Mouse (Mus musculus): ENCODE results near the gene Rbfox1. TPM values are rescaled to one million over a fixed set of nuclear protein-coding genes. Genes with fewer than 3 reads are reported as not detected.

The Rbfox1 gene
- total and polyA plus RNA-seq, 3 experiments = not detected

DNA sequence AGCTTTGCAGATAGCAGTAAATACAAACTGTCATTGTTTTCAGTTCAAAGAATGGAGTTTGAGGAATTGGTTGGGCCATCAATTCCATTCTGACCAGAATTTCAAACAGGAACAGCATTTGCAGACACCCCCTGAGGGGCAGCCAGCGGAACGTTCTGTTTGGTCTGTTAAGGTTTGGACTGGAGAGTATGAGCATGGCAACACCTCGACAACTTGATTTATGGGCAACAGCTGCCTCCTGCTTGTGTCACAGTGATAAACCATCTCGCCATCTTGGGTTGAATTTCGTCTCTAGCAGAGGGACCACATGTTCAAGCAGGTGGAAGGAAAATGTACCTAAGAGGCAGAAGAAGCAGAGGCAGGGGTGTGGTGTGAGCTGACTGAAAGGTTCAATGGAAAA, 949.9 kb downstream of the Rbfox1 start:
- H3K79me2 ChIP-seq (ENCODE audit: control insufficient read depth, insufficient read depth, low read length, poor library complexity) = no peaks in the 10 kb centered on the region
- H3K27me3 ChIP-seq (ENCODE audit: control insufficient read depth in 1 of 2, insufficient read depth in 2 of 2, low read length in 2 of 2) = no peaks in the 10 kb centered on the region
- TF ChIP-seq TBP (IDR thresholded peaks at IDR 0.05; ENCODE audit: low read depth, low read length) (no peak), JUND (IDR thresholded peaks at IDR 0.05; ENCODE audit: low read depth, low read length) (no peak), BHLHE40 (IDR thresholded peaks at IDR 0.05; ENCODE audit: borderline replicate concordance, low read depth, low read length) (no peak), ZMIZ1 (IDR thresholded peaks at IDR 0.05; ENCODE audit: low read depth, low read length) (no peak), GATA1 (IDR thresholded peaks at IDR 0.05; ENCODE audit: low read depth, low read length) (no peak), RCOR1 (IDR thresholded peaks at IDR 0.05; ENCODE audit: low read depth, low read length) (no peak), ZC3H11A (IDR thresholded peaks at IDR 0.05; ENCODE audit: low read depth, low read length) (no peak), POLR2A (IDR thresholded peaks at IDR 0.05; ENCODE audit: control insufficient read depth in 1 of 2, insufficient read depth in 1 of 2, low read depth in 1 of 2, low read length in 2 of 2, poor library complexity in 1 of 2) (no peak), UBTF (IDR thresholded peaks at IDR 0.05; ENCODE audit: borderline replicate concordance, insufficient read depth, low read depth, low read length) (no peak), ETS1 (IDR thresholded peaks at IDR 0.05; ENCODE audit: low read depth, low read length) (no peak), SMC3 (IDR thresholded peaks at IDR 0.05; ENCODE audit: low read depth, low read length) (no peak), MYC (IDR thresholded peaks at IDR 0.05; ENCODE audit: low read depth, low read length) (no peak), CHD1 (IDR thresholded peaks at IDR 0.05; ENCODE audit: low read depth, low read length) (no peak), TAL1 (IDR thresholded peaks at IDR 0.05; ENCODE audit: low read length) (no peak), E2F4 (IDR thresholded peaks at IDR 0.05; ENCODE audit: borderline replicate concordance, low read depth, low read length) (no peak), MAZ (IDR thresholded peaks at IDR 0.05; ENCODE audit: low read depth, low read length) (no peak), SIN3A (IDR thresholded peaks at IDR 0.05; ENCODE audit: low read length) (no peak), CHD2 (IDR thresholded peaks at IDR 0.05; ENCODE audit: low read length) (no peak), MYB (IDR thresholded peaks at IDR 0.05; ENCODE audit: low read depth, low read length) (no peak), POLR2AphosphoS5 (IDR thresholded peaks at IDR 0.05; ENCODE audit: borderline replicate concordance, low read depth, low read length) (no peak)
- H3K36me3 ChIP-seq (ENCODE audit: control insufficient read depth in 1 of 2, insufficient read depth in 2 of 2, low read length in 2 of 2) = no peaks in the 10 kb centered on the region
- H3K4me3 ChIP-seq (ENCODE audit: control insufficient read depth in 1 of 2, insufficient read depth in 1 of 2, low read depth in 2 of 2, low read length in 2 of 2) = no peak overlapping the region
- H3K27ac ChIP-seq (ENCODE audit: control insufficient read depth, low read depth, low read length) = no peak overlapping the region
- no peak for DNase-seq (ENCODE audit: low read depth, low spot score)
- no peaks in the 10 kb centered on the region for H3K9me3 ChIP-seq (replicated peaks; ENCODE audit: insufficient read depth, low read length)
- H3K9ac ChIP-seq (ENCODE audit: control insufficient read depth, low read depth, low read length, poor library complexity, severe bottlenecking) = no peak overlapping the region
- H3K4me1 ChIP-seq (ENCODE audit: control insufficient read depth in 1 of 2, insufficient read depth in 2 of 2, low read length in 2 of 2) = no peaks in the 10 kb centered on the region

DNA sequence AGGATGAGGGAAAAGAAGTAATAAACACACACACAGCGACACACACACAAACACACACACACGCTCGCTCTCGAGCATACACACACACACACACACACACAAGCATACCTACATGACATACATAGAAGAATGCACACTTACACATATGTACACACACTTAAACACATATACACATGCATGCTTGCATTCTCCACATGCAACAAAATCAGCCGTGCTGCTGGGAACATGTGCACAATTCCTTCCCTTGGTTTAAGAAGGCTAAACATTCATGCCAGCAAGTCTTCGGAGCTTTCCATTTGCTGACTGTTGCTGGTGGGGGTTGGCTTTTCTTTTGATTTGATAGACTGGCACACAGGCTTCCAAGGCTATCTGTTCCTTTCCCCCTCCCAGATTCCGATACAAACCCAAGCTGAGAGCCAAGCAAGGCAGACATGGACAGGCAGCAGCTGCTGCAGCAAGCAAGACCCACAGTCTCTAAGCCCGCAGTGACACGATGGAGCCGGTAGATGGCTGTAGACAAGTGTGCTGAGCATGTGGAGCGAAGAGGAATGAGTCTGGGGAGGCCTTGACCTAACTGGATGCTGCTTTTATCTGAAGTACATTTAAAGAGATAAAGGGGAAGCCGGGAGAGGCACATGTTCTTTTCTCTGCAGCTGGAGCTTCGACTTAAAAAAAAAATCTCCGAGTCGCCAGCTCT, 954.3 kb downstream of the Rbfox1 start:
- no peaks in the 10 kb centered on the region for H3K4me1 ChIP-seq (ENCODE audit: control insufficient read depth in 1 of 2, insufficient read depth in 2 of 2, low read length in 2 of 2)
- H3K27ac ChIP-seq (ENCODE audit: control insufficient read depth, low read depth, low read length) = no peak overlapping the region
- no peak overlapping the region for H3K4me3 ChIP-seq (ENCODE audit: control insufficient read depth in 1 of 2, insufficient read depth in 1 of 2, low read depth in 2 of 2, low read length in 2 of 2)
- no peak overlapping the region for H3K9ac ChIP-seq (ENCODE audit: control insufficient read depth, low read depth, low read length, poor library complexity, severe bottlenecking)
- DNase-seq (ENCODE audit: low read depth, low spot score) = no peak
- no peaks in the 10 kb centered on the region for H3K36me3 ChIP-seq (ENCODE audit: control insufficient read depth in 1 of 2, insufficient read depth in 2 of 2, low read length in 2 of 2)
- no peaks in the 10 kb centered on the region for H3K27me3 ChIP-seq (ENCODE audit: control insufficient read depth in 1 of 2, insufficient read depth in 2 of 2, low read length in 2 of 2)
- no peaks in the 10 kb centered on the region for H3K9me3 ChIP-seq (replicated peaks; ENCODE audit: insufficient read depth, low read length)
- H3K79me2 ChIP-seq (ENCODE audit: control insufficient read depth, insufficient read depth, low read length, poor library complexity) = no peaks in the 10 kb centered on the region
- no peak for TF ChIP-seq MAX (IDR thresholded peaks at IDR 0.05; ENCODE audit: low read length)
- no peak for TF ChIP-seq NELFE (IDR thresholded peaks at IDR 0.05; ENCODE audit: low read depth, low read length)
- TF ChIP-seq ZNF384 (IDR thresholded peaks at IDR 0.05; ENCODE audit: low read depth, low read length) = no peak
- no peak for TF ChIP-seq TCF12 (IDR thresholded peaks at IDR 0.05; ENCODE audit: low read depth, low read length)
- TF ChIP-seq SMC3 (IDR thresholded peaks at IDR 0.05; ENCODE audit: low read depth, low read length) = no peak
- TF ChIP-seq ZC3H11A (IDR thresholded peaks at IDR 0.05; ENCODE audit: low read depth, low read length) = no peak
- TF ChIP-seq GABPA (IDR thresholded peaks at IDR 0.05; ENCODE audit: low read depth, low read length) = no peak
- no peak for TF ChIP-seq EP300 (IDR thresholded peaks at IDR 0.05; ENCODE audit: low read depth in 1 of 2, low read length in 2 of 2)
- TF ChIP-seq ELF1 (IDR thresholded peaks at IDR 0.05; ENCODE audit: low read depth, low read length) = no peak
- no peak for TF ChIP-seq HCFC1 (IDR thresholded peaks at IDR 0.05; ENCODE audit: low read depth, low read length)
- TF ChIP-seq E2F4 (IDR thresholded peaks at IDR 0.05; ENCODE audit: borderline replicate concordance, low read depth, low read length) = no peak
- no peak for TF ChIP-seq USF2 (IDR thresholded peaks at IDR 0.05; ENCODE audit: borderline replicate concordance in 1 of 2, insufficient read depth in 1 of 2, low read depth in 1 of 2, low read length in 2 of 2)
- TF ChIP-seq GATA1 (IDR thresholded peaks at IDR 0.05; ENCODE audit: low read depth, low read length) = no peak
- TF ChIP-seq NRF1 (IDR thresholded peaks at IDR 0.05; ENCODE audit: insufficient read depth, low read depth, low read length, poor library complexity, severe bottlenecking) = no peak
- no peak for TF ChIP-seq MAZ (IDR thresholded peaks at IDR 0.05; ENCODE audit: low read depth, low read length)
- TF ChIP-seq POLR2AphosphoS5 (IDR thresholded peaks at IDR 0.05; ENCODE audit: borderline replicate concordance, low read depth, low read length) = no peak
- TF ChIP-seq UBTF (IDR thresholded peaks at IDR 0.05; ENCODE audit: borderline replicate concordance, insufficient read depth, low read depth, low read length) = no peak
- no peak for TF ChIP-seq USF1 (IDR thresholded peaks at IDR 0.05; ENCODE audit: low read depth, low read length)
